Mouse (Mus musculus): ENCODE measurements around the gene Cnpy2. TPM values are rescaled to one million over a fixed set of nuclear protein-coding genes. Genes with fewer than 3 reads are reported as not detected.

The Cnpy2 gene
- polyA plus RNA-seq, 1 experiment from 2014 or later, result 215 TPM

DNA sequence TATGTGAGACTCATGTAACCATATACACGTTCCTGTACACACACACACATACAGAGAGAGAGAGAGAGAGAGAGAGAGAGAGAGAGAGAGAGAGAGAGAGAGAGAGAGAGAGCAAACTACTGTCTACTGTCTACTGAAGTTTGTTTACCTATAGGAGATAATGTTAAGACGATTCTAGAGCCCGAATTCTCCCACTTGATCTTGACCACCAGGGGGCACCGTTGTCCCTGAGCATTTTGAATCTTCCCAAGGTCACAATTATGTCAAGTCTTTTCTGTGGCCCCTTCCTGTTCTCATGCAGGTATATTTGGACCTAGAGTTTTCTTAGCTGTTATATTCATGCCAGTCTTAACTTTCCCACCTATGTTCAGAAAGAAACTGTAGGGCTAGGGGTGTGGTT, 13.3 kb downstream of the Cnpy2 start:
- Histone ChIP-seq H3K9me3 (ENCODE audit: control insufficient read depth, low read length) (no peaks in the 10 kb centered on the region), H3K4me3 (replicated peaks; ENCODE audit: low read length) (no peak overlapping the region), H3K27me3 (ENCODE audit: control insufficient read depth, insufficient read depth, low read length) (no peaks in the 10 kb centered on the region), H3K27ac (no peak overlapping the region), H3K36me3 (replicated peaks; ENCODE audit: control insufficient read depth, insufficient read depth) (0 out of 2 replicates have a peak, but pooled peaks cover 3% of the 10 kb centered on the region), H3K4me1 (replicated peaks; ENCODE audit: control insufficient read depth, insufficient read depth, low read length) (peaks cover 13% of the 10 kb centered on the region), H3K9ac (no peak overlapping the region), H3K4me2 (replicated peaks) (no peak overlapping the region)
- ATAC-seq (ENCODE audit: low FRiP score) (no peak), DNase-seq (ENCODE audit: low spot score) (peak; percentile 75)
- 2% methylated on average over 4 of the region's 4 CpGs for WGBS

DNA sequence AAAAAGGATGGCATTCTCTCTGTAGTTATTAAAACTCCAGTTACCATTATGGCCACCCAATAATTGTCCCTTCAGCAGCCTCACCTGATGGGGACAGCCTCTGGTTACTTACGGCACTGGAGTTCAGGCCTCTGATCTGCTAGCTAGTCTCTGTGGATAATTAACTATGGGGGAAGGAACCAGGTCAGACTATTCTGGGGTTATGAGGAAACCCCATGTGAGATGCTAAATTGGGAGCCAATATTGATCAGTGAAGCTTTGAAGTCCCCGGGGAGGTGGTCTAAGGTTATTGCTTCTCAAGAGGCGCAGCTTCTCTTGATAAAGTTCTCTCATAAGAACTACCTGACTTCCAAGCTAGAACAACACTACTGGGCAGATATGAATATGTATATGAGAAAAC, 13.9 kb downstream of the Cnpy2 start:
- Histone ChIP-seq H3K9me3 (ENCODE audit: control insufficient read depth, low read length) (no peaks in the 10 kb centered on the region), H3K4me2 (replicated peaks) (no peak overlapping the region), H3K4me3 (replicated peaks; ENCODE audit: low read length) (no peak overlapping the region), H3K36me3 (replicated peaks; ENCODE audit: control insufficient read depth, insufficient read depth) (0 out of 2 replicates have a peak, but pooled peaks cover 3% of the 10 kb centered on the region), H3K27me3 (ENCODE audit: control insufficient read depth, insufficient read depth, low read length) (no peaks in the 10 kb centered on the region), H3K4me1 (replicated peaks; ENCODE audit: control insufficient read depth, insufficient read depth, low read length) (peaks cover 13% of the 10 kb centered on the region), H3K27ac (no peak overlapping the region), H3K9ac (no peak overlapping the region)
- 97% methylated on average over 3 of the region's 3 CpGs for WGBS
- DNase-seq (ENCODE audit: low spot score) (no peak), ATAC-seq (ENCODE audit: low FRiP score) (no peak)

DNA sequence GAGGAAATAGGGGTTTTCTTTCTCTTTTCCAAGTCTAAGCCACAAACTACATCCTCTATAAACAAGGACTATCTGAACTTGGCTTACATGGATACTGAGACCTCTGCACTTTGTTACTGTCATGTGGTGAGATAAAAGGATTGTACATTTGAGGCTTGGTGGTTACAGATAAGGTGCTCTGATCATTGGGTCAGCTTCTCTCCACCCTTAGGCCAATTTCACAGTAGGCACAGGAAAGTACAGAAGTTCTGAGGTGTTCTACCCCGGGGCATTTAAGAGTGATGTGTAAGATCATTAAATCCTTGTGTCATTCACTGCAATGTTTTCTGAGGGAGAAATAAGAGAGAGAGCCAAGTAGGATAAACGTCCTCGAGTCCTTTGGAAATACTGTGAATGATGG, 14.3 kb downstream of the Cnpy2 start:
- Histone ChIP-seq H3K4me2 (replicated peaks) (peak overlapping the region; percentile 57), H3K9ac (peak overlapping the region; percentile 52; the same call in 1 of the 2 replicates), H3K4me3 (replicated peaks; ENCODE audit: low read length) (peak overlapping the region; percentile 74), H3K27me3 (ENCODE audit: control insufficient read depth, insufficient read depth, low read length) (no peaks in the 10 kb centered on the region), H3K36me3 (replicated peaks; ENCODE audit: control insufficient read depth, insufficient read depth) (0 out of 2 replicates have a peak, but pooled peaks cover 3% of the 10 kb centered on the region), H3K4me1 (replicated peaks; ENCODE audit: control insufficient read depth, insufficient read depth, low read length) (peaks cover 13% of the 10 kb centered on the region), H3K27ac (no peak overlapping the region), H3K9me3 (ENCODE audit: control insufficient read depth, low read length) (no peaks in the 10 kb centered on the region)
- WGBS, result 84% methylated on average over 3 of the region's 3 CpGs
- ATAC-seq (ENCODE audit: low FRiP score), result no peak
- no peak for DNase-seq (ENCODE audit: low spot score)

DNA sequence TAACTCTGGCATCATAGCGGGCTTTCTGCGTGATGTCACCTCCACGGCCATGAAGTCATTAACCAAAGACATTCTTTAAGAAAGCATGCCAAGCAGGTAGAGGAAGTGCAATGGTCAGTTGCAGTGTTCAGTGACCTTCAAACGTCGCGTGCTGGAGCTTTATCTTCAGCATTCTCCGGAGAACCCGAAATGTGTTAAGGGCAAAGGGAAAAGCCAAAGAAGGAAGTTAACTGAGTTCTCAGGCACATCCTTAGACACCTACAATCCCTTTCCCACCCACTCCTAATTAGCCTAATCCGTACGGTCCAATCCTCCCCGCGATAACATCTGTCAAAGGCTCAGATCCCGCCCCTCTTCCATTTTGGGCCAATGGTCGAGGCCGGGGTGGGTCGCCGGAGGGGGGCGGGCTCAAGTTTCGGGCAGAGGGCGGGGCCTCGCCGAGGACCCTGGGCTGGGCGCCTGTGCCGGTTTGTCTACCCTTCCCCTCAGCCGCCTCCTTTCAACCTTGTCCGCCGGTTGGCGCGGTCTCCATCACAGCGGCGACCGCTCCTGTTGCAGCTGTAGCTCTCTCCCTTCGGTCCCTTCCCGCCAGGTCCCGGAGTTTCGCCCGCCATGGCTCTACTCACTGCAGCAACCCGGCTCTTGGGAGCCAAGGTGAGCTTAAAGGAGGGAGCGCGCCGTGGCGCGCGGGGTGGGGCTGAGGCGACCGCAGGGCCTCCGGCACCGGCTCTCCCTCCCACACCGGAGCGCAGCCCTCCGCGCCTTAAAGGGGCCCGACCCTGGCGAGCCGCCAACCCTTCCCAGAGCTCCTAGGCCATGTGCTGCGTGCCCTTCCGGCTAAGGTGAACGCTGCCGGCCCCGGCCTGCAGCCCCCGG, 15.3 kb downstream of the Cnpy2 start, which contains the start of gene Cs:
TSS of gene Cs (plus strand) at position 429 of the 876 bp plus-strand sequence.
- WGBS, result 1% methylated on average over 61 of the region's 61 CpGs
- peaks cover 13% of the 10 kb centered on the region for H3K4me1 ChIP-seq (replicated peaks; ENCODE audit: control insufficient read depth, insufficient read depth, low read length)

DNA sequence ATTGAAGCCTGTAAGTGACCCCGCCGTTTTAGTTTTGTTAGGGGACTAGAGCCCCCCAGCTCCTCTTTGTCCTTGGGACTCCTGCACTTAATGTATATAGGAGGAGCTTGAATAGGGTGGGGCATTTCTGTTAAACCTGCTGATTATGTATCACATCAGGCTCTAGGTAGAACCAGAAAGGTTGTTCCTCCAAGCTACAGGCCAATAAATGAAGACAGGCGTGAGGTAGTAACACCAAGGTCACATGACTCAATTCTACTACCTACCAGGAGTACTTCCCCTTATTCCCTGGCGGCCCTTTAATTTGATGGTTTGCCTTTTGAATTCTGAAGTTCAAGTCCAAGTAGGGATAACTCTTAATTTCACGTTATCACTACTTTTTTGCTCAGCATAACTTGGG, 16.2 kb downstream of the Cnpy2 start:
- ATAC-seq (ENCODE audit: low FRiP score) (no peak), DNase-seq (ENCODE audit: low spot score) (no peak)
- no peaks in the 10 kb centered on the region for H3K9me3 ChIP-seq (ENCODE audit: control insufficient read depth, low read length)
- H3K4me2 ChIP-seq (replicated peaks), result peak overlapping the region; percentile 63
- peak overlapping the region; percentile 86 for H3K9ac ChIP-seq
- 26% methylated on average over 5 of the region's 5 CpGs for WGBS
- H3K36me3 ChIP-seq (replicated peaks; ENCODE audit: control insufficient read depth, insufficient read depth), result 0 out of 2 replicates have a peak, but pooled peaks cover 3% of the 10 kb centered on the region
- peak overlapping the region; percentile 87 for H3K27ac ChIP-seq
- H3K27me3 ChIP-seq (ENCODE audit: control insufficient read depth, insufficient read depth, low read length), result no peaks in the 10 kb centered on the region
- H3K4me1 ChIP-seq (replicated peaks; ENCODE audit: control insufficient read depth, insufficient read depth, low read length), result peaks cover 13% of the 10 kb centered on the region
- peak overlapping the region; percentile 74 for H3K4me3 ChIP-seq (replicated peaks; ENCODE audit: low read length)

More for the DNA sequence above, 15.3 kb downstream of the Cnpy2 start, which contains the start of gene Cs:
- peak within 1 kb of the TSS; percentile 87 for H3K27ac ChIP-seq
- no peaks in the 10 kb centered on the region for H3K27me3 ChIP-seq (ENCODE audit: control insufficient read depth, insufficient read depth, low read length)
- DNase-seq (ENCODE audit: low spot score), result peak; percentile 96
- no peaks in the 10 kb centered on the region for H3K9me3 ChIP-seq (ENCODE audit: control insufficient read depth, low read length)
- peak; percentile 98 for ATAC-seq (ENCODE audit: low FRiP score)
- H3K36me3 ChIP-seq (replicated peaks; ENCODE audit: control insufficient read depth, insufficient read depth), result 0 out of 2 replicates have a peak, but pooled peaks cover 3% of the 10 kb centered on the region
- H3K9ac ChIP-seq, result peak within 1 kb of the TSS; percentile 86
- H3K4me3 ChIP-seq (replicated peaks; ENCODE audit: low read length), result peak within 1 kb of the TSS; percentile 74
- H3K4me2 ChIP-seq (replicated peaks), result peak within 1 kb of the TSS; percentile 63

DNA sequence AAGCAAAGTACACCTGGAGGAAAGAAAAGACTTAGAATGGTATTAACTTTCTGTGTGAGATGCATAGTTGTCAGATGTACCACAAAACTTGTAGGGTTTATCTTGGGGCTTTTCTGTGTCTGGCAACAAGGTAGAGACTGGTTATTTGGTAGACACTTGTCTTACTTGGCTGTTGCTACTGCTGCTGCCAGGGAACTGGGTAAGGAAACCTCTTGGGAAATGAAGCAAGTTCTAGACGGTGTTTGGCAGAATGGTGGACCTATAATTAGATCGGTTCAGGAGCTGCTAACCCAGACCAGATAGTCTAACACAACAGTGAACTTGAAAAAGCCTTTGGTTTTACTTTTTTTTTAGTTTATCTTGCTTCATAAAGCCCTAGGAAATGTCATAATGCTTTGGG, 16.7 kb downstream of the Cnpy2 start:
- Histone ChIP-seq H3K9me3 (ENCODE audit: control insufficient read depth, low read length) (no peaks in the 10 kb centered on the region), H3K27ac (no peak overlapping the region), H3K9ac (0 out of 2 replicates have a peak overlapping the region, but pooled peaks have one; percentile 86), H3K4me2 (replicated peaks) (peak overlapping the region; percentile 63), H3K36me3 (replicated peaks; ENCODE audit: control insufficient read depth, insufficient read depth) (0 out of 2 replicates have a peak, but pooled peaks cover 3% of the 10 kb centered on the region), H3K27me3 (ENCODE audit: control insufficient read depth, insufficient read depth, low read length) (no peaks in the 10 kb centered on the region), H3K4me1 (replicated peaks; ENCODE audit: control insufficient read depth, insufficient read depth, low read length) (peaks cover 13% of the 10 kb centered on the region), H3K4me3 (replicated peaks; ENCODE audit: low read length) (peak overlapping the region; percentile 74)
- ATAC-seq (ENCODE audit: low FRiP score) (no peak), DNase-seq (ENCODE audit: low spot score) (no peak)
- WGBS, result 71% methylated on average over 2 of the region's 2 CpGs

DNA sequence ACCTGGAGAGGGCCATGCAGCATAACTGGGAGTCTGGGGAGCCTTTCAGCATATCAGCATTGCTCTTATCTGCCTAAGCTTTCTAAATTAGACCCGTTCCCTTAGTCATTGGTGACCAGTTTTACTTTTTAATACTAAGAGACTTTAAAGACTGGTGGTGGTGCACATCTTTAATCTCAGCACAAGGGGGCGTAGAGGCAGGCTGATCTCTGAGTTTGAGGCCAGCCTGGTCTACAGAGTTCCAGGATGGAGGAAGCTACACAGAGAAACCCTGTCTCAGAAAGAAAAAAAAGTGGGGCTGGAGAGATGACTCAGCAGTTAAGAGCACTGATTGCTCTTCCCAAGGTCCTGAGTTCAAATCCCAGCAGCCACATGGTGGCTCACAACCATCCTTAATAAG, 18.0 kb downstream of the Cnpy2 start:
- Histone ChIP-seq H3K27me3 (ENCODE audit: control insufficient read depth, insufficient read depth, low read length) (no peaks in the 10 kb centered on the region), H3K9me3 (ENCODE audit: control insufficient read depth, low read length) (no peaks in the 10 kb centered on the region), H3K9ac (no peak overlapping the region), H3K4me1 (replicated peaks; ENCODE audit: control insufficient read depth, insufficient read depth, low read length) (peaks cover 16% of the 10 kb centered on the region), H3K4me3 (replicated peaks; ENCODE audit: low read length) (no peak overlapping the region), H3K4me2 (replicated peaks) (no peak overlapping the region), H3K27ac (no peak overlapping the region), H3K36me3 (replicated peaks; ENCODE audit: control insufficient read depth, insufficient read depth) (0 out of 2 replicates have a peak, but pooled peaks cover 3% of the 10 kb centered on the region)
- WGBS, result 83% methylated on average over 2 of the region's 2 CpGs
- ATAC-seq (ENCODE audit: low FRiP score), result no peak
- no peak for DNase-seq (ENCODE audit: low spot score)

DNA sequence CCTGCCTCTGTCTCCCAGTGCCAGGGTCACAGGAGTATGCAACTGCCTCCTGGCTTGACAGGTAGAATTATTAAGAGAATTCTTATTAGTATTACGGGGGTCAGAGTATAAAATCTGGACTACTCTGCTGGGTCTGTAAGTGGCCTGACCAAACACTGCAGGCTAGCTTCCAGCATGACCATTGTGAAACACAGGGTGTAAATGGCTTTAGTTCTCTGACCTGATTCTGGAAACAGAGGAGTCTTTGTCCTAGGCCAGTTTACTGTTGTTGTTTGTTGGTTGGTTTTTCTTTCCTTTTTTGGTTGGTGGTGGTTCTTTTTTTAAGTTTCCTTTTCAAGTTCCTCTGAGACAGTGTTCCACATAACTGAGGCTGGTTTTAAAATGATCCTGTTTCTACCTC, 21.2 kb downstream of the Cnpy2 start:
- Histone ChIP-seq H3K27me3 (ENCODE audit: control insufficient read depth, insufficient read depth, low read length) (no peaks in the 10 kb centered on the region), H3K9me3 (ENCODE audit: control insufficient read depth, low read length) (no peaks in the 10 kb centered on the region), H3K9ac (no peak overlapping the region), H3K4me2 (replicated peaks) (no peak overlapping the region), H3K4me3 (replicated peaks; ENCODE audit: low read length) (no peak overlapping the region), H3K27ac (no peak overlapping the region), H3K36me3 (replicated peaks; ENCODE audit: control insufficient read depth, insufficient read depth) (0 out of 2 replicates have a peak, but pooled peaks cover 3% of the 10 kb centered on the region), H3K4me1 (replicated peaks; ENCODE audit: control insufficient read depth, insufficient read depth, low read length) (peaks cover 14% of the 10 kb centered on the region)
- ATAC-seq (ENCODE audit: low FRiP score) (no peak), DNase-seq (ENCODE audit: low spot score) (no peak)
- WGBS, result 81% methylated on average over 1 of the region's 1 CpGs

DNA sequence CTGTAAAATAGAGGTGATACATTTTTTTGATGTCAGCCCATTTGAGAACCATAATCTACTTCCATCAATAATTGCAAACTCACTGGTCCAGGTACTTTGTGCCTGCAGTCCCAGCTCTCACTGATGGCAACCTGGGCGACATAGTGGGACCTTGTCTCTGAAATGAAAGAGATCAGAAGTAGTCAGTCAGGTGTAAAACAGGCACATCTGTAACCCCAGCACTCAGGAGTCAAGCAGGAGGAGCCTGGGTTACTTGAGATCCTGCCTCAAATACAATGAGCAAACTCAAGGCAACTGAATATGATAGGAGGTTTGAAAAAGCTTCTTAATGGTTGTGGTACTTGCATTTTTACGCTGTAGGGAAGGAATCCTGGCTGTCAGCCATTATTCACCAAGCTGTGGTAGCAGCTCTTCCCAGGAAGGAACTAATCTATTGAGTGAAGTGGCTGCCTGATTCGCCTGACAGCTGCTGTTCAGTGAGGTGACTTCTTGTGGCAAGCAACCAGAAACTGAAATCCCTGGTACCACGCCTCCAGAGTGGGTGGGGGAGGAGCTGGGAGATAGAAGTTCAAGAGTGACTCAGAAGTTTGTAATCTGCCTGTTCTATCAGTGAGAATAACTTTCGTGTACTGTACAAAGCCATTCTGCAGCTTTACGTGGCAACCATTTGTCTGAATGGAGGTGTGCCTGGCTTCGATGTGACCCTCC, 22.5 kb downstream of the Cnpy2 start:
- Histone ChIP-seq H3K4me1 (replicated peaks; ENCODE audit: control insufficient read depth, insufficient read depth, low read length) (peaks cover 4% of the 10 kb centered on the region; the same call in 1 of the 2 replicates), H3K9me3 (ENCODE audit: control insufficient read depth, low read length) (no peaks in the 10 kb centered on the region), H3K4me3 (replicated peaks; ENCODE audit: low read length) (no peak overlapping the region), H3K27me3 (ENCODE audit: control insufficient read depth, insufficient read depth, low read length) (no peaks in the 10 kb centered on the region), H3K9ac (no peak overlapping the region), H3K4me2 (replicated peaks) (no peak overlapping the region), H3K36me3 (replicated peaks; ENCODE audit: control insufficient read depth, insufficient read depth) (peaks cover 5% of the 10 kb centered on the region), H3K27ac (peak overlapping the region; percentile 54)
- peak; percentile 56 for DNase-seq (ENCODE audit: low spot score)
- peak; percentile 66; the same call in 1 of the 2 replicates for ATAC-seq (ENCODE audit: low FRiP score)
- 60% methylated on average over 7 of the region's 7 CpGs for WGBS
